Mouse (Mus musculus) kidney, embryonic 15.5 days (tissue): ENCODE results near the gene Mink1. TPM values are rescaled to one million over a fixed set of nuclear protein-coding genes. Genes with fewer than 3 reads are reported as not detected.
"Not testable (repeated sequence)": the region's sequence is repeated elsewhere in the genome, so short reads cannot be mapped to it uniquely, and the experiment has no call there.

ENCODE experiments used
- ATAC-seq: fragments of 200-750 bp; cut with Nextera tagmentation; replicated peaks from 2 replicates; pipeline ENCODE4 v1.8.0; 2017; ENCODE audit warnings: moderate TSS enrichment; ENCODE audit not compliant: low FRiP score
- H3K27ac ChIP-seq: fragments of 300-500 bp; sonication (generic); 2 replicates; pipeline ENCODE4 v1.5.1; 2015; ENCODE audit warnings: mild to moderate bottlenecking, inconsistent platforms
- H3K27me3 ChIP-seq: fragments of 300-500 bp; sonication (generic); 2 replicates; pipeline ENCODE4 v1.6.1; 2015; ENCODE audit warnings: inconsistent platforms
- H3K36me3 ChIP-seq: fragments of 300-500 bp; sonication (generic); 2 replicates; pipeline ENCODE4 v1.6.1; 2015; ENCODE audit warnings: inconsistent platforms
- H3K4me1 ChIP-seq: fragments of 300-500 bp; sonication (generic); 2 replicates; pipeline ENCODE4 v1.6.1; 2015; ENCODE audit warnings: inconsistent platforms
- H3K4me2 ChIP-seq: fragments of 300-500 bp; sonication (generic); 2 replicates; pipeline ENCODE4 v1.6.1; 2015; ENCODE audit warnings: moderate library complexity, mild to moderate bottlenecking, inconsistent platforms
- H3K4me3 ChIP-seq: fragments of 300-500 bp; sonication (generic); replicated peaks from 2 replicates; pipeline ENCODE4 v1.5.1; 2015; ENCODE audit warnings: mild to moderate bottlenecking, inconsistent platforms
- H3K9ac ChIP-seq: fragments of 300-500 bp; sonication (generic); 2 replicates; pipeline ENCODE4 v1.6.1; 2015; ENCODE audit warnings: mild to moderate bottlenecking, inconsistent platforms
- H3K9me3 ChIP-seq: fragments of 300-500 bp; sonication (generic); replicated peaks from 2 replicates; pipeline ENCODE4 v1.6.1; 2016; ENCODE audit warnings: inconsistent platforms
- WGBS: fragments of 180-500 bp; shearing (Covaris S2); methylation state at CpG from one replicate; pipeline ENCODE4 v1.1.7; 2015; ENCODE audit warnings: mixed read lengths; 5-methylcytosine and 5-hydroxymethylcytosine counted together
- polyA plus RNA-seq: library from polyadenylated mRNA; unstranded; fragments of >200 nt; fragmentation: Nextera tagmentation; extraction: Ambion mirVana; gene quantifications from 2 replicates; pipeline ENCODE4 v1.2.1, GENCODE M21; 2015

Mink1 gene
- polyA plus RNA-seq, 1 experiment from 2014 or later = 15.8 TPM

GRCm38 (mm10) chr11:70526211-70526610 lies 36.5 kb upstream of the Mink1 start:
- ATAC-seq = no peak
- WGBS = 84% methylated on average over 12 of the region's 12 CpGs

DNA sequence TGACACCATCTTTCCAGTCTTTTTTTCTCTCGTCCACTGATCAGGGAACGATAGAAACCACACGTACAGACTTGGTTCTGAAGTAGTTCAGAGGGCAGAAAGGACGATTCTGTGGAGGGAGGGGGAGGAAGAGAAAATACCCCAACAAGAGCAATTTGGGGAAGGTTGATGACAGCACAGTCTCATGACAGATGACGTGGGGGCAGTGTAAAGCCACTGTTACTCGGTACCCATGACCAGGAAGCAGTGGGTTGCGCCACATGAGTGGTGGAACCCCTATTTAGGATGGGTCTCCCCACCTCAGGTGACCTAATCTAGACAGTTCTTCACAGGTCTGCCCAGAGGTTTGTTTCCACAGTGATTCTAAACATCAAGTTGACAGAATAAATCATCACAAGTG lies 34.1 kb upstream of the Mink1 start:
- Histone ChIP-seq H3K4me2 (no peak overlapping the region), H3K4me1 (peaks cover 9% of the 10 kb centered on the region), H3K9ac (no peak overlapping the region), H3K27me3 (no peaks in the 10 kb centered on the region), H3K9me3 (no peaks in the 10 kb centered on the region), H3K4me3 (no peak overlapping the region), H3K36me3 (peaks cover 37% of the 10 kb centered on the region), H3K27ac (no peak overlapping the region)
- ATAC-seq = no peak
- 85% methylated on average over 7 of the region's 7 CpGs for WGBS

More at GRCm38 (mm10) chr11:70526211-70526610, 36.5 kb upstream of the Mink1 start:
- peaks cover 37% of the 10 kb centered on the region for H3K36me3 ChIP-seq
- no peak overlapping the region for H3K27ac ChIP-seq
- no peaks in the 10 kb centered on the region for H3K27me3 ChIP-seq
- no peaks in the 10 kb centered on the region for H3K9me3 ChIP-seq
- H3K9ac ChIP-seq = peak overlapping the region; percentile 65; the same call in 1 of the 2 replicates
- H3K4me3 ChIP-seq = peak overlapping the region; percentile 73
- H3K4me1 ChIP-seq = peaks cover 9% of the 10 kb centered on the region
- peak overlapping the region; percentile 78 for H3K4me2 ChIP-seq

- ATAC-seq, H3K27ac ChIP-seq, H3K4me2 ChIP-seq, H3K27me3 ChIP-seq, H3K4me1 ChIP-seq, H3K9ac ChIP-seq, H3K9me3 ChIP-seq, H3K4me3 ChIP-seq: not testable (repeated sequence)
- H3K36me3 ChIP-seq = peaks cover 35% of the 10 kb centered on the region
- 80% methylated on average over 2 of the region's 2 CpGs for WGBS
These were observed 31.6 kb upstream of the Mink1 start for GRCm38 (mm10) chr11:70531065-70531464.

DNA sequence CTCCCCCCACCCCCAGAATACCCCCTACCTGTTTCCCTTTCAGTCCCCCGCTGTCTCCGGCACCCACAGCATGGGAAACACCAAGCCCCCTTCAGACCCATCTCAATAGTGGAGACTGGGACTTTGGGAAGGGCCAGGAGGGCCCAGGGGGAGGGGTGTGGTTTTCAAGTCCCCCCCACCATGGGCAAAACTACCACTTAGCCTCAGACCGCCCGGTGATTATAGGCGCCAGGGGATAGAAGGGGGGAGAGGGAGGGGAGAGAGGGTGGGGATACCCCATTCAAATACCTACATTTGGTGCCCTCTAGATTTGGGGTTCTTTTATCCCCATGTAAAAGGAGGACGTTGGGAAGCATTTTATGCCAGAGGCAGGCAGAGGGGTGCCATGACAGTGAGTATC lies 29.8 kb upstream of the Mink1 start, which contains the start of gene Gm40193:
Gene Gm40193 (minus strand): TSS at position 101 of the 400 bp plus-strand sequence.
- ATAC-seq = no peak
- no peak within 1 kb of the TSS for H3K9ac ChIP-seq
- 82% methylated on average over 6 of the region's 6 CpGs for WGBS

GRCm38 (mm10) chr11:70539423-70539822 lies 23.3 kb upstream of the Mink1 start:
- peak overlapping the region; percentile 94 for H3K4me2 ChIP-seq
- WGBS = 15% methylated on average over 9 of the region's 9 CpGs

More for the DNA sequence above, 29.8 kb upstream of the Mink1 start, which contains the start of gene Gm40193:
- Histone ChIP-seq H3K9me3 (no peaks in the 10 kb centered on the region), H3K27me3 (no peaks in the 10 kb centered on the region), H3K36me3 (peaks cover 18% of the 10 kb centered on the region), H3K4me2 (no peak within 1 kb of the TSS), H3K4me1 (no peaks in the 10 kb centered on the region), H3K4me3 (no peak within 1 kb of the TSS), H3K27ac (no peak within 1 kb of the TSS)

GRCm38 (mm10) chr11:70539877-70540587 lies 22.6 kb upstream of the Mink1 start, which contains the start of gene Pld2:
Gene Pld2 (plus strand): TSS chr11:70540064.
- no peaks in the 10 kb centered on the region for H3K9me3 ChIP-seq
- under 1% methylated on average over 65 of the region's 65 CpGs for WGBS

More at GRCm38 (mm10) chr11:70539423-70539822, 23.3 kb upstream of the Mink1 start:
- Histone ChIP-seq H3K4me3 (peak overlapping the region; percentile 72), H3K4me1 (peaks cover 12% of the 10 kb centered on the region; the same call in 1 of the 2 replicates), H3K9ac (peak overlapping the region; percentile 70), H3K36me3 (no peaks in the 10 kb centered on the region), H3K9me3 (no peaks in the 10 kb centered on the region), H3K27me3 (peaks cover 3% of the 10 kb centered on the region; the same call in 1 of the 2 replicates), H3K27ac (0 out of 2 replicates have a peak overlapping the region, but pooled peaks have one; percentile 39)
- ATAC-seq = no peak

GRCm38 (mm10) chr11:70540928-70541327 lies 21.8 kb upstream of the Mink1 start:
- Histone ChIP-seq H3K36me3 (no peaks in the 10 kb centered on the region), H3K4me3 (peak overlapping the region; percentile 72), H3K4me1 (peaks cover 12% of the 10 kb centered on the region; the same call in 1 of the 2 replicates), H3K27me3 (peaks cover 3% of the 10 kb centered on the region; the same call in 1 of the 2 replicates), H3K9ac (no peak overlapping the region), H3K27ac (no peak overlapping the region), H3K9me3 (no peaks in the 10 kb centered on the region), H3K4me2 (peak overlapping the region; percentile 94)
- no peak for ATAC-seq
- 88% methylated on average over 7 of the region's 7 CpGs for WGBS

More at GRCm38 (mm10) chr11:70539877-70540587, 22.6 kb upstream of the Mink1 start, which contains the start of gene Pld2:
- Histone ChIP-seq H3K4me1 (peaks cover 12% of the 10 kb centered on the region; the same call in 1 of the 2 replicates), H3K9ac (peak within 1 kb of the TSS; percentile 70), H3K27ac (peak within 1 kb of the TSS; percentile 60; the same call in 1 of the 2 replicates), H3K4me3 (peak within 1 kb of the TSS; percentile 72), H3K36me3 (no peaks in the 10 kb centered on the region), H3K4me2 (peak within 1 kb of the TSS; percentile 94), H3K27me3 (peaks cover 3% of the 10 kb centered on the region; the same call in 1 of the 2 replicates)
- ATAC-seq = peak; percentile 94

DNA sequence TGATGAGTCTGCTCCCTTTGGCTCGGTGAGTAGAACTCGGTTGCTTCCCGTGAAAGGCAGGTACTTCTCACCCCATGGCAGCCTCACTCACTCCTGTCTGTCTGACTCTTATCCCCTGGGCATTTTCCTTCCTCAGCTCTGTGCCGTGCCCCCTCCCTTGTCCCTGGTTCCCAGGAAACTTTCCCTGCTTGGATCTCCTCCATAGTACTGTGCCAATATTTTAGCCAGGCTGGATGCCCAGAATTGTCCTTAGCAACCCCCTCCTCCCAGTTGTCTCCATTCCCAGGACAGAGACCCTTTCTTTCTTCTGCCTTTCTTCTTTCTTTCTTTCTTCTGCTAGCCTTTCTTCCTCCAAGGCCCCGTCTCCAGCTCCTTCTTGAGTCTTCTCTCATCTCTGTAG lies 21.3 kb upstream of the Mink1 start:
- H3K36me3 ChIP-seq = no peaks in the 10 kb centered on the region
- H3K9me3 ChIP-seq = no peaks in the 10 kb centered on the region
- no peak overlapping the region for H3K27ac ChIP-seq
- H3K4me3 ChIP-seq = no peak overlapping the region
- 0 out of 2 replicates have a peak overlapping the region, but pooled peaks have one; percentile 94 for H3K4me2 ChIP-seq
- WGBS = 75% methylated on average over 5 of the region's 5 CpGs
- peaks cover 3% of the 10 kb centered on the region; the same call in 1 of the 2 replicates for H3K27me3 ChIP-seq
- no peak for ATAC-seq
- peaks cover 12% of the 10 kb centered on the region; the same call in 1 of the 2 replicates for H3K4me1 ChIP-seq
- H3K9ac ChIP-seq = no peak overlapping the region

DNA sequence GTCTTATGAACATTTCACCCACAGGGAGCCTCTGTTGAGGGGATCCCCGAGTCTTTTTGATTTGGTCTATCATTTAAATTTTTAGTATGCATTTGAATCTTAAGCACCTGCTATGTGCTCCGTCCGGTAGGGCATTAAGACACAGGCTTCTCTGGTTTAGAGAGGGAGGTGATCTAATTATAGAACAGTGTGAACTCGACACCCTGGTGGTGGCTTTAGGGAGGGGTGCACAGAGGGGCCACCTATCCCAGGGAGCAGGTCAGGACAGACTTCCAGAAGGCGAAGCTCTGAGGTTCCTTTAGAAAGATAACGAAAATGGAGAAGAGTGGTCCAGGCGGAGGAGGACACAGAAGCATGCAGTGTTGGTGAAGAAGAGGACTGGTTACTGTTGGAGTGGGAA lies 18.2 kb upstream of the Mink1 start:
- H3K9me3 ChIP-seq = no peaks in the 10 kb centered on the region
- H3K27me3 ChIP-seq = no peaks in the 10 kb centered on the region
- no peak overlapping the region for H3K9ac ChIP-seq
- ATAC-seq = no peak
- WGBS = 46% methylated on average over 7 of the region's 7 CpGs
- H3K4me3 ChIP-seq = no peak overlapping the region
- peaks cover 9% of the 10 kb centered on the region; the same call in 1 of the 2 replicates for H3K4me1 ChIP-seq
- H3K36me3 ChIP-seq = no peaks in the 10 kb centered on the region
- no peak overlapping the region for H3K4me2 ChIP-seq
- no peak overlapping the region for H3K27ac ChIP-seq

DNA sequence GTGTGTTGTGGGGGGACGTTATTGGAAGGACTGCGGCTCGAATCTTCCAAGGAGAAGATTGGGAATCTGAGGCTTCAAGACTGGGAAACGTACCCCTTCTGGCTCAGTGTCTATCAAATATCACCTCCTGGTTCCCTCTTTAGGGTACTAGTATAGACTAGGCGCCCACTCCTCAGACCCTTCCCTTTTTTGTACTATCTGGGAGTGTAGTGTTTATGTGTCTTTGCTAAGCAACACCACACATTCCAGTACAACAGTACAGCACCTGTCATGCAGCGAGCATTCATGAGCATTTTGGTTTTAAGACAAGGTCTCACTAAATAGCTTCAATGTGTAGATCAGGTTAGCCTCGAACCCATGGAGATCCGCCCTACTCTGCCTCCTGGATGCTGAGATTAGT lies 11.2 kb upstream of the Mink1 start:
- no peak overlapping the region for H3K4me2 ChIP-seq
- 91% methylated on average over 8 of the region's 8 CpGs for WGBS
- no peaks in the 10 kb centered on the region; the same call in 1 of the 2 replicates for H3K27me3 ChIP-seq
- no peaks in the 10 kb centered on the region for H3K36me3 ChIP-seq
- no peak overlapping the region for H3K9ac ChIP-seq
- H3K4me3 ChIP-seq = no peak overlapping the region
- ATAC-seq = no peak
- H3K9me3 ChIP-seq = no peaks in the 10 kb centered on the region
- peaks cover 10% of the 10 kb centered on the region for H3K4me1 ChIP-seq
- H3K27ac ChIP-seq = no peak overlapping the region

- ATAC-seq = no peak
- WGBS = 9% methylated on average over 7 of the region's 7 CpGs
- Histone ChIP-seq H3K27me3 (no peaks in the 10 kb centered on the region; the same call in 1 of the 2 replicates), H3K36me3 (no peaks in the 10 kb centered on the region), H3K9ac (no peak overlapping the region), H3K4me3 (no peak overlapping the region), H3K4me2 (peak overlapping the region; percentile 15; the same call in 1 of the 2 replicates), H3K9me3 (no peaks in the 10 kb centered on the region), H3K27ac (no peak overlapping the region), H3K4me1 (peaks cover 10% of the 10 kb centered on the region)
These were observed 8.7 kb upstream of the Mink1 start for GRCm38 (mm10) chr11:70553940-70554339.

- H3K27me3 ChIP-seq = no peaks in the 10 kb centered on the region; the same call in 1 of the 2 replicates
- H3K36me3 ChIP-seq = no peaks in the 10 kb centered on the region
- no peak overlapping the region for H3K9ac ChIP-seq
- no peak for ATAC-seq
- 92% methylated on average over 9 of the region's 9 CpGs for WGBS
- H3K4me3 ChIP-seq = no peak overlapping the region
- no peak overlapping the region for H3K27ac ChIP-seq
- H3K9me3 ChIP-seq = no peaks in the 10 kb centered on the region
- no peak overlapping the region for H3K4me2 ChIP-seq
- peaks cover 22% of the 10 kb centered on the region for H3K4me1 ChIP-seq
These were observed 5.1 kb upstream of the Mink1 start for GRCm38 (mm10) chr11:70557545-70557944.
